Mouse (Mus musculus): ENCODE results near the gene Tead4.

DNA sequence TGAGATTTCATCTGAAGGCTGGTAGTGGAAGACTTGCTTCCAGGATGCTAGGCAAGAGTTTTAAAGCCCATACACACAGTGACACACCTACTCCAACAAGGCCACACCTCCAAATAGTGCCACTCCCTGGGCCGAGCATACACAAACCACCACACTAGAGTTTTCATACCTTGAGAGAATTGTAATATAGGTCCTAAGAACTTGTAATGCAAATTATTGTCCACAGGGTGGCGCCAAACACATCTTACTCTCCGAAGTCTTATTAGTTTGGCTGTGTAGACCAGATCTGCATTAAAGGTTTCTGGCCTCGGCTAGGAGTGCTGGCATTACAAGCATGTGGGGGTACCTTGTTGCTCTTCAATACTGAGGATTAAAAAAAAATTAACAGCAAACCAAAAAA is 17.7 kb upstream of the Tead4 start:
- TF ChIP-seq EP300 (IDR thresholded peaks at IDR 0.05; ENCODE audit: insufficient read depth, low read depth, low read length) (no peak), POLR2A (IDR thresholded peaks at IDR 0.05; ENCODE audit: insufficient read depth, low read depth, low read length) (no peak)
